Mouse (Mus musculus) mouse trophoblast stem cell (cell line): Measurements from ENCODE around the gene Apex2.
"Not testable (repeated sequence)": the region's sequence is repeated elsewhere in the genome, so short reads cannot be mapped to it uniquely, and the experiment has no call there.

Source experiments
- in situ Hi-C, 2 experiments: fragments of 300-500 bp; cut with MseI, MboI; formaldehyde crosslinking; loops; 2 replicates in 1 of 2; 3 replicates in 1 of 2; pipeline ENCODE4 v1.15.1; 2025

Gene Apex2

DNA sequence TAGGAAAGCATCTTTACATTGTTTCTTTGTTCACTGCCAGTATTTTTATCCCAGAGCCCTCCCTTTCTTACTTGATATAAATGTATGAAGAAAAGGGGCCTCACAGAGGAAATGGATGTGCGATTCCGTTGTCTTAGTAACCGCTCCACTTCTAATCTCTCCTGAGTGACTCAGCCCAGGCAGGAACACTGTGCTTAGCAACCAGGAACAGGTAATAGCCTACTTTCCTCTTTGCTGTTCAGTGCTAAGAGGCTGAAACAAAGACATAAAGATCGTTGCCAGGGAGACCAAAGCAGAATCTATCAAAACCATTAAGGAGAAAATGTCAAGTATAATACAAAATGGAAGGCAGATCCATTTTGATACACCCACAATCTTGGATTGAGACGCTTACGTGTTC is 81.0 kb downstream of the Apex2 start:
- in situ Hi-C loops = no loop called here

DNA sequence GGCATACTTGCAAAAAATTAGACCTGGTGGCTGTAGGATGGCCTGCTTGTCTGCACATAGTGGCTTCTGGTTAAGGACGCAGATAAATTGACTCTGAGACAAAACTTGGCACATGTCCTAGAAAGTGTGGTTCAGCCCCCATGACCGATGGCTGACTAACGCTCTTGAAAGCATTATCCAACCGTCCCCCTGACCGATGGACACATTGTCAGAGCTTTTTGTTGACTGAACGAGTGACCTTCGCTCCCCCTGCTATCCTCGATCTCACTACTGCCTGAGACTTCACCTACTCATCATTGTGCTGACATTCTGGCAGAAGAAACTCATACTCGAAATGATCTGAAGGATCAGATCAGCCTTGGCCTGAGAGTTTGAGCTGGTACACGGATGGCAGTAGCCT is 101.9 kb downstream of the Apex2 start:
- in situ Hi-C loops = not testable (repeated sequence)

DNA sequence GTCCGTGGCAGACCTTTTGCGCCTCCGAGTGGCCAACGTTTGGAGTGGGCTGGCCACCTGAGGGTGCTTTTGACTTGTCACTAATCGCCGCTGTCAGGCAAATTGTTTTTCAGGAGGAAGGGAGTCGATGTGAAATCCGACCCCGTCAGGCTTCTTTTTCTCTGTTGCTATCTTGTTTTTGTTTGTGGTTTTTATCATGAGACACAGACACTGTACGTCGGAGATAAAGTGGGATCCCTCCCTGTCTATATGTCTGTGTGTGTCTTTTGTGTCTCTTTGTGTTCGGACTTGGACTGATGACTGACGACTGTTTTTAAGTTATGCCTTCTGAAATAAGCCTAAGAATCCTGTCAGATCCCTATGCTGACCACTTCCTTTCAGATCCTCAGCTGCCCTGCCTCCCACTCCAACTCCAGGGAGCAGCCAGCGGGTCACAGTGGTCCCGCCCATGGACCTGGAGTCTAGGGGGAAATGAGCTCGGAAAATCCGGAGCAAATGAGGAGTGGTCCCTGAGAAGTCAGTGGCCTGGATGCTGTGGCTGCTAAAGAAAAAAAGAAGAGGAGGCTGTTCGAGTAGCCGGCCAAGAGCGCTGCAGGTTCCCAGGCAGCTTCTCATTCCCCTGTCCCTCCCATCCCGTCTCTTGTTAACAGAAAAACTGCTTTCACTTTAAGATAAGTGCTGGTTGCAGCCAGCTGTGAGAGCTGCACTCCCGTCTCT is 103.2 kb downstream of the Apex2 start:
- in situ Hi-C loops = not testable (repeated sequence)

DNA sequence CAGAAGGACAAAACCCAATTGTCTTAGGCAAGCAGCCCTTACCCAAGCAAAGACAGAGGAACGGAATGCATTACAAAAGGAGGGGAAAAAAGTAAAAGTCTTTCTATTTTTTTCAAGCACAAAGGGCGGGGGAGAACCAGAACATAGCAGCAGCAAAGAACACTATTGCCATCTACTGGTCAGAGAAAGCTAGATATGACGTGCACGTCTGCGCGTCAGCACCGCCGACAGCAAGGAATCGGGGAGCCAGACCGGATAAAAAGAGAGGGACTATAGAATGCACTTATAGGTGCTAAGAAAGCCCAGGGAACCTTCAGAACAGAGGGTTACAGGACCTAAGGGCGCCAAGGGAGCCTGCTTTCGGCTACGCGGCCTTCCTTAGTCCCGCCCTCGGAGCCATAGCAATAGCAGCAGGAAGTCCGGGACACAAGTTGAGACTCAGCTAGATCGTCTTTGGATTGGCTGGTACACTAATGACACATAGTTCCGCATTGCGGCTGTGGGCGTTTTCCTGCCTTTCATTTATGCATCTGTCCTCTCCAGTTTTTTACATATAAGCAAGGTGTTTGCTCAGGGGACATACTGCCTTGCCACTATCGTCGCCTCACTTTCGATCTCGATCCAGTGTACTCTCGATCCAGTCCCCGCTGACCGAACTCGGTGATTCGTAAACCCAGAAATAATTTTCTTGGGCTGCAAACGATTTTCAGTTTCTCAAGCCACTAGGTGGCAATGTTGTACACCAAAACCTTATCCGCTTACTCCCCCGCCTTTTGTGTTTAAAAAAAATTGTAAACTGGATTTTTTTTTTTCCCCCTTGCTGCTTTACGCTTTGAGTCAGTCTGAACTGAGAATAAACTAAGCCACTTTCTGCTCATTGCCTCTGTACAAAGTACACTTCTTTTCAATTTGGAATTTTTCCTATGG is 111.6 kb downstream of the Apex2 start:
- in situ Hi-C loops = no loop called here

DNA sequence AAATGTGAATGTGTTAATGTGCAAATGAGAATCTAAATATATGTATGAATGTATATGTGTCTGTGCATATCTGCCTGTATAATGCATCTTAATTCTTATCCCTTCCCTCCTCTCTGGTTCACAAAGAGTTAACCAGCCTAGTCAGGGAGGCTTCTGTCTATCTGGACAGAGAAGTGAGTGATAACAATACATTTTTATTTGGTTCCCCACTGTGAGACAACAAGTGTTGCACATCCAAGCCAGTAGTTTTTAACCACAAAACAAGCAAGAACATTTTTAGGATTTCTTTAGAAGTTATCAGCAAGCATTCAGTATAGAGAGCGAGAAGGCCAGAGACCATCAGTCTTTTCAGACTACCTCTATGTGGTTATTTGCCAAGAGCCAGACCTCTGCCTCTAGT is 118.3 kb downstream of the Apex2 start:
- in situ Hi-C loops = no loop called here
